Mouse (Mus musculus) cerebellum, adult 2 months (tissue): ENCODE measurements around the gene Akap2. TPM values are rescaled to one million over a fixed set of nuclear protein-coding genes. Genes with fewer than 3 reads are reported as not detected.

Experiments
- DNase-seq, 2 experiments: peaks; one replicate each; pipeline ENCODE4 v3.0.0; 2021
- H3K27ac ChIP-seq: fragments of 200-500 bp; 2 replicates; pipeline ENCODE4 v1.5.1; 2012; ENCODE audit warnings: low read length, control low read depth, inconsistent platforms; ENCODE audit not compliant: insufficient read depth
- H3K27me3 ChIP-seq: fragments of 200-500 bp; 2 replicates; pipeline ENCODE4 v1.6.1; 2012; ENCODE audit warnings: inconsistent platforms, mild to moderate bottlenecking, low read length, moderate library complexity; ENCODE audit not compliant: control insufficient read depth, insufficient read depth
- H3K4me1 ChIP-seq: fragments of 200-500 bp; 2 replicates; pipeline ENCODE4 v1.6.1; 2011; ENCODE audit warnings: low read length; ENCODE audit not compliant: control insufficient read depth, insufficient read depth
- H3K4me3 ChIP-seq: fragments of 200-500 bp; replicated peaks from 2 replicates; pipeline ENCODE3; 2011; ENCODE audit warnings: mild to moderate bottlenecking, low read depth, low read length, control low read depth; ENCODE audit not compliant: insufficient read depth
- CTCF ChIP-seq: fragments of 200-500 bp; IDR thresholded peaks from 2 replicates; pipeline ENCODE4 v1.5.1; 2011; ENCODE audit warnings: low read depth, mild to moderate bottlenecking, control low read depth, low read length, moderate library complexity, borderline replicate concordance; ENCODE audit not compliant: insufficient read depth
- POLR2A ChIP-seq: fragments of 200-500 bp; IDR thresholded peaks from 2 replicates; pipeline ENCODE4 v1.6.1; 2011; ENCODE audit warnings: low read length, control low read depth, borderline replicate concordance; ENCODE audit not compliant: insufficient read depth
- WGBS: fragments of 180-500 bp; shearing (Covaris S2); methylation state at CpG from one replicate; pipeline ENCODE4 v1.1.7; 2018; 5-methylcytosine and 5-hydroxymethylcytosine counted together
- polyA plus RNA-seq: library from polyadenylated mRNA; depleted of rRNA; stranded (reverse); fragments of >200 nt; gene quantifications from 2 replicates; pipeline ENCODE4 v1.2.3, GENCODE M21; 2012

Akap2 gene
- polyA plus RNA-seq, 1 experiment = 33.6 TPM

GRCm38 (mm10) chr4:57704575-57704974, 12.9 kb upstream of the Akap2 start:
- TF ChIP-seq POLR2A (no peak), CTCF (no peak)
- Histone ChIP-seq H3K4me3 (no peak overlapping the region), H3K4me1 (no peaks in the 10 kb centered on the region; the same call in 1 of the 2 replicates), H3K27me3 (no peaks in the 10 kb centered on the region), H3K27ac (no peak overlapping the region)
- WGBS = 96% methylated on average over 7 of the region's 7 CpGs
- no peak for DNase-seq

- Histone ChIP-seq H3K4me3 (no peak overlapping the region), H3K27ac (no peak overlapping the region), H3K27me3 (no peaks in the 10 kb centered on the region), H3K4me1 (no peaks in the 10 kb centered on the region)
- TF ChIP-seq POLR2A (no peak), CTCF (no peak)
- no peak for DNase-seq
Measured at GRCm38 (mm10) chr4:57715849-57716248, 1.6 kb upstream of the Akap2 start.

- TF ChIP-seq CTCF (no peak), POLR2A (no peak)
- 28% methylated on average over 4 of the region's 4 CpGs for WGBS
Measured at GRCm38 (mm10) chr4:57716735-57717134, 722 bp upstream of the Akap2 start.

GRCm38 (mm10) chr4:57719370-57719769, 1.9 kb downstream of the Akap2 start:
- TF ChIP-seq CTCF = no peak
- TF ChIP-seq POLR2A = no peak
- 93% methylated on average over 1 of the region's 1 CpGs for WGBS
- H3K27ac ChIP-seq = no peak overlapping the region
- no peak for DNase-seq
- no peak overlapping the region for H3K4me3 ChIP-seq
- H3K4me1 ChIP-seq = no peaks in the 10 kb centered on the region
- no peaks in the 10 kb centered on the region for H3K27me3 ChIP-seq

More at GRCm38 (mm10) chr4:57716735-57717134, 722 bp upstream of the Akap2 start:
- Histone ChIP-seq H3K27ac (no peak overlapping the region), H3K27me3 (no peaks in the 10 kb centered on the region), H3K4me3 (no peak overlapping the region), H3K4me1 (no peaks in the 10 kb centered on the region)
- DNase-seq = no peak

- H3K4me1 ChIP-seq = no peaks in the 10 kb centered on the region
- H3K27ac ChIP-seq = no peak overlapping the region
- no peak overlapping the region for H3K4me3 ChIP-seq
- no peak for TF ChIP-seq CTCF
- no peak for TF ChIP-seq POLR2A
- H3K27me3 ChIP-seq = no peaks in the 10 kb centered on the region
- DNase-seq = no peak
- 18% methylated on average over 7 of the region's 7 CpGs for WGBS
Measured at GRCm38 (mm10) chr4:57720869-57721361, 3.5 kb downstream of the Akap2 start.

- Histone ChIP-seq H3K4me1 (no peaks in the 10 kb centered on the region), H3K27me3 (no peaks in the 10 kb centered on the region), H3K27ac (no peak overlapping the region), H3K4me3 (no peak overlapping the region)
- no peak for DNase-seq
- 87% methylated on average over 4 of the region's 4 CpGs for WGBS
- TF ChIP-seq CTCF (no peak), POLR2A (no peak)
Measured at GRCm38 (mm10) chr4:57722296-57722695, 4.8 kb downstream of the Akap2 start.

GRCm38 (mm10) chr4:57723659-57724058, 6.2 kb downstream of the Akap2 start:
- WGBS = 41% methylated on average over 2 of the region's 2 CpGs
- TF ChIP-seq POLR2A (no peak), CTCF (no peak)
- no peaks in the 10 kb centered on the region for H3K27me3 ChIP-seq

GRCm38 (mm10) chr4:57725569-57725968, 8.1 kb downstream of the Akap2 start:
- WGBS = 70% methylated on average over 1 of the region's 1 CpGs
- Histone ChIP-seq H3K27me3 (no peaks in the 10 kb centered on the region), H3K27ac (no peak overlapping the region), H3K4me3 (no peak overlapping the region), H3K4me1 (no peaks in the 10 kb centered on the region)
- TF ChIP-seq POLR2A (no peak), CTCF (no peak)
- DNase-seq = no peak

More at GRCm38 (mm10) chr4:57723659-57724058, 6.2 kb downstream of the Akap2 start:
- H3K27ac ChIP-seq = no peak overlapping the region
- H3K4me3 ChIP-seq = no peak overlapping the region
- no peaks in the 10 kb centered on the region for H3K4me1 ChIP-seq
- no peak for DNase-seq

- WGBS = 73% methylated on average over 4 of the region's 4 CpGs
- DNase-seq = no peak
Measured at GRCm38 (mm10) chr4:57728611-57729183, 11.2 kb downstream of the Akap2 start.

More at GRCm38 (mm10) chr4:57728611-57729183, 11.2 kb downstream of the Akap2 start:
- no peaks in the 10 kb centered on the region for H3K4me1 ChIP-seq
- no peak overlapping the region for H3K27ac ChIP-seq
- TF ChIP-seq CTCF = no peak
- no peaks in the 10 kb centered on the region for H3K27me3 ChIP-seq
- no peak overlapping the region for H3K4me3 ChIP-seq
